Mouse (Mus musculus) embryonic facial prominence, embryonic 12.5 days (tissue): ENCODE results near the gene Atp1b2. TPM values are rescaled to one million over a fixed set of nuclear protein-coding genes. Genes with fewer than 3 reads are reported as not detected.
A peak's percentile ranks its signal among the peaks of the same experiment; 100 is the strongest.

Source experiments
- ATAC-seq: fragments of 200-750 bp; cut with Nextera tagmentation; 2 replicates; pipeline ENCODE4 v1.8.0; 2017; ENCODE audit not compliant: insufficient number of reproducible peaks, insufficient read depth, low FRiP score, low TSS enrichment
- H3K27ac ChIP-seq: fragments of 300-500 bp; sonication (generic); 2 replicates; pipeline ENCODE4 v1.5.1; 2016; ENCODE audit warnings: mild to moderate bottlenecking
- H3K27me3 ChIP-seq: fragments of 300-500 bp; sonication (generic); 2 replicates; pipeline ENCODE4 v1.6.1; 2016; ENCODE audit warnings: mild to moderate bottlenecking, moderate library complexity
- H3K36me3 ChIP-seq: fragments of 300-500 bp; sonication (generic); 2 replicates; pipeline ENCODE4 v1.6.1; 2016; ENCODE audit warnings: mild to moderate bottlenecking
- H3K4me1 ChIP-seq: fragments of 300-500 bp; sonication (generic); 2 replicates; pipeline ENCODE4 v1.6.1; 2016
- H3K4me2 ChIP-seq: fragments of 300-500 bp; sonication (generic); replicated peaks from 2 replicates; pipeline ENCODE4 v1.6.1; 2016; ENCODE audit warnings: mild to moderate bottlenecking, moderate library complexity
- H3K4me3 ChIP-seq: fragments of 300-500 bp; sonication (generic); 2 replicates; pipeline ENCODE4 v1.5.1; 2016; ENCODE audit warnings: mild to moderate bottlenecking
- H3K9ac ChIP-seq: fragments of 300-500 bp; sonication (generic); 2 replicates; pipeline ENCODE4 v1.6.1; 2016; ENCODE audit warnings: mild to moderate bottlenecking, moderate library complexity
- H3K9me3 ChIP-seq: fragments of 300-500 bp; sonication (generic); 2 replicates; pipeline ENCODE4 v1.6.1; 2016; ENCODE audit warnings: mild to moderate bottlenecking, moderate library complexity
- WGBS: fragments of 180-500 bp; shearing (Covaris S2); methylation state at CpG from one replicate; pipeline ENCODE4 v1.1.7; 2016; 5-methylcytosine and 5-hydroxymethylcytosine counted together
- polyA plus RNA-seq: library from polyadenylated mRNA; unstranded; fragments of >200 nt; fragmentation: Nextera tagmentation; extraction: Ambion mirVana; gene quantifications from 2 replicates; pipeline ENCODE4 v1.2.1, GENCODE M21; 2016

The Atp1b2 gene
- polyA plus RNA-seq, 1 experiment from 2014 or later: 5.3 TPM

- 12% methylated on average over 15 of the region's 15 CpGs for WGBS
- Histone ChIP-seq H3K9me3 (no peaks in the 10 kb centered on the region), H3K4me3 (peak overlapping the region; percentile 72), H3K27ac (peak overlapping the region; percentile 80), H3K4me2 (peak overlapping the region; percentile 88), H3K4me1 (peaks cover 34% of the 10 kb centered on the region), H3K27me3 (no peaks in the 10 kb centered on the region), H3K9ac (peak overlapping the region; percentile 85), H3K36me3 (peaks cover 14% of the 10 kb centered on the region; the same call in 1 of the 2 replicates)
- no peak for ATAC-seq
Measured at GRCm38 (mm10) chr11:69578301-69578700, 27.4 kb downstream of the Atp1b2 start.

- Histone ChIP-seq H3K4me1 (peaks cover 26% of the 10 kb centered on the region), H3K4me3 (no peak overlapping the region), H3K27ac (no peak overlapping the region), H3K9ac (no peak overlapping the region), H3K4me2 (0 out of 2 replicates have a peak overlapping the region, but pooled peaks have one; percentile 17), H3K27me3 (no peaks in the 10 kb centered on the region), H3K9me3 (no peaks in the 10 kb centered on the region), H3K36me3 (peaks cover 25% of the 10 kb centered on the region; the same call in 1 of the 2 replicates)
- 62% methylated on average over 5 of the region's 5 CpGs for WGBS
- ATAC-seq: no peak
Measured at GRCm38 (mm10) chr11:69576307-69576706, 29.4 kb downstream of the Atp1b2 start.

GRCm38 (mm10) chr11:69575220-69575619 is 30.5 kb downstream of the Atp1b2 start:
- Histone ChIP-seq H3K4me3 (no peak overlapping the region), H3K4me1 (peaks cover 26% of the 10 kb centered on the region), H3K4me2 (no peak overlapping the region), H3K36me3 (peaks cover 35% of the 10 kb centered on the region), H3K9me3 (no peaks in the 10 kb centered on the region), H3K27ac (no peak overlapping the region), H3K27me3 (no peaks in the 10 kb centered on the region), H3K9ac (no peak overlapping the region)
- 62% methylated on average over 3 of the region's 3 CpGs for WGBS
- no peak for ATAC-seq

- no peaks in the 10 kb centered on the region for H3K9me3 ChIP-seq
- no peaks in the 10 kb centered on the region for H3K27me3 ChIP-seq
- H3K4me1 ChIP-seq: peaks cover 32% of the 10 kb centered on the region
- 72% methylated on average over 8 of the region's 8 CpGs for WGBS
- H3K36me3 ChIP-seq: peaks cover 52% of the 10 kb centered on the region
- ATAC-seq: no peak
- no peak overlapping the region for H3K4me3 ChIP-seq
- no peak overlapping the region for H3K27ac ChIP-seq
- H3K9ac ChIP-seq: no peak overlapping the region
- no peak overlapping the region for H3K4me2 ChIP-seq
Measured at GRCm38 (mm10) chr11:69565131-69565530, 40.6 kb downstream of the Atp1b2 start.

- Histone ChIP-seq H3K27me3 (no peaks in the 10 kb centered on the region), H3K4me1 (peaks cover 32% of the 10 kb centered on the region), H3K9ac (no peak overlapping the region), H3K27ac (no peak overlapping the region), H3K9me3 (no peaks in the 10 kb centered on the region), H3K4me3 (no peak overlapping the region), H3K4me2 (no peak overlapping the region), H3K36me3 (peaks cover 44% of the 10 kb centered on the region)
- no peak for ATAC-seq
- WGBS: 47% methylated on average over 3 of the region's 3 CpGs
Measured at GRCm38 (mm10) chr11:69564391-69564790, 41.4 kb downstream of the Atp1b2 start.

GRCm38 (mm10) chr11:69563373-69563772 is 42.4 kb downstream of the Atp1b2 start:
- H3K4me3 ChIP-seq: no peak overlapping the region
- H3K9ac ChIP-seq: peak overlapping the region; percentile 42; the same call in 1 of the 2 replicates
- H3K4me1 ChIP-seq: peaks cover 40% of the 10 kb centered on the region
- H3K27me3 ChIP-seq: no peaks in the 10 kb centered on the region
- H3K9me3 ChIP-seq: no peaks in the 10 kb centered on the region
- no peak overlapping the region for H3K4me2 ChIP-seq
- peaks cover 44% of the 10 kb centered on the region for H3K36me3 ChIP-seq
- ATAC-seq: no peak
- peak overlapping the region; percentile 55 for H3K27ac ChIP-seq
- WGBS: 54% methylated on average over 13 of the region's 13 CpGs

GRCm38 (mm10) chr11:69560896-69561854 is 44.6 kb downstream of the Atp1b2 start:
- no peaks in the 10 kb centered on the region for H3K27me3 ChIP-seq
- H3K36me3 ChIP-seq: peaks cover 31% of the 10 kb centered on the region
- H3K4me2 ChIP-seq: peak overlapping the region; percentile 82
- ATAC-seq: peak; percentile 50
- 11% methylated on average over 16 of the region's 16 CpGs for WGBS
- H3K4me3 ChIP-seq: peak overlapping the region; percentile 81
- H3K9ac ChIP-seq: peak overlapping the region; percentile 91; the same call in 1 of the 2 replicates
- H3K4me1 ChIP-seq: peaks cover 59% of the 10 kb centered on the region
- H3K9me3 ChIP-seq: no peaks in the 10 kb centered on the region
- peak overlapping the region; percentile 94 for H3K27ac ChIP-seq

GRCm38 (mm10) chr11:69559851-69560765 is 45.6 kb downstream of the Atp1b2 start, which contains the start of gene Efnb3:
TSS of gene Efnb3 (minus strand) at chr11:69560205.
- Histone ChIP-seq H3K27me3 (no peaks in the 10 kb centered on the region), H3K4me1 (peaks cover 59% of the 10 kb centered on the region), H3K9me3 (no peaks in the 10 kb centered on the region), H3K36me3 (peaks cover 37% of the 10 kb centered on the region), H3K9ac (peak within 1 kb of the TSS; percentile 91), H3K4me3 (peak within 1 kb of the TSS; percentile 81), H3K4me2 (peak within 1 kb of the TSS; percentile 82), H3K27ac (peak within 1 kb of the TSS; percentile 94)
- peak; percentile 59 for ATAC-seq
- 1% methylated on average over 57 of the region's 59 CpGs for WGBS

- H3K4me1 ChIP-seq: peaks cover 60% of the 10 kb centered on the region
- no peak for ATAC-seq
- H3K4me3 ChIP-seq: peak overlapping the region; percentile 81
- H3K9me3 ChIP-seq: no peaks in the 10 kb centered on the region
- peaks cover 41% of the 10 kb centered on the region for H3K36me3 ChIP-seq
- H3K27ac ChIP-seq: peak overlapping the region; percentile 94; the same call in 1 of the 2 replicates
- H3K4me2 ChIP-seq: peak overlapping the region; percentile 82
- H3K9ac ChIP-seq: peak overlapping the region; percentile 91
- WGBS: 11% methylated on average over 5 of the region's 5 CpGs
- no peaks in the 10 kb centered on the region for H3K27me3 ChIP-seq
Measured at GRCm38 (mm10) chr11:69559183-69559582, 46.6 kb downstream of the Atp1b2 start.

GRCm38 (mm10) chr11:69558756-69559155 is 47.0 kb downstream of the Atp1b2 start:
- no peak overlapping the region for H3K27ac ChIP-seq
- H3K9me3 ChIP-seq: no peaks in the 10 kb centered on the region
- peak overlapping the region; percentile 81 for H3K4me3 ChIP-seq
- H3K4me2 ChIP-seq: peak overlapping the region; percentile 82
- H3K27me3 ChIP-seq: no peaks in the 10 kb centered on the region
- ATAC-seq: no peak
- peak overlapping the region; percentile 91 for H3K9ac ChIP-seq
- H3K4me1 ChIP-seq: peaks cover 58% of the 10 kb centered on the region
- 30% methylated on average over 6 of the region's 6 CpGs for WGBS
- peaks cover 42% of the 10 kb centered on the region for H3K36me3 ChIP-seq

GRCm38 (mm10) chr11:69557381-69557958 is 48.3 kb downstream of the Atp1b2 start:
- no peaks in the 10 kb centered on the region for H3K27me3 ChIP-seq
- peaks cover 61% of the 10 kb centered on the region for H3K4me1 ChIP-seq
- no peak for ATAC-seq
- no peak overlapping the region for H3K27ac ChIP-seq
- H3K9me3 ChIP-seq: no peaks in the 10 kb centered on the region
- peak overlapping the region; percentile 82 for H3K4me2 ChIP-seq
- H3K4me3 ChIP-seq: peak overlapping the region; percentile 18
- peaks cover 32% of the 10 kb centered on the region for H3K36me3 ChIP-seq
- H3K9ac ChIP-seq: no peak overlapping the region
- WGBS: 32% methylated on average over 14 of the region's 14 CpGs
